Mouse (Mus musculus) brain, embryonic 14.5 days (tissue): Measurements from ENCODE around the gene Atxn1.

Source experiments
- CTCF ChIP-seq: fragments of 200-500 bp; IDR thresholded peaks from 2 replicates; pipeline ENCODE4 v1.5.1; 2012; ENCODE audit warnings: inconsistent platforms, mild to moderate bottlenecking, moderate library complexity, borderline replicate concordance; ENCODE audit not compliant: insufficient read depth, insufficient read length; ENCODE audit errors: extremely low read depth
- POLR2A ChIP-seq: fragments of 200-500 bp; IDR thresholded peaks from 2 replicates; pipeline ENCODE4 v1.6.1; 2012; ENCODE audit warnings: mild to moderate bottlenecking, inconsistent platforms, borderline replicate concordance; ENCODE audit not compliant: poor library complexity, insufficient read depth, insufficient read length, severe bottlenecking; ENCODE audit errors: extremely low read depth

GRCm38 (mm10) chr13:45839901-45840300, 124.9 kb downstream of the Atxn1 start:
- TF ChIP-seq CTCF: no peak
- no peak for TF ChIP-seq POLR2A
